Mouse (Mus musculus) olfactory bulb, adult 2 months (tissue): ENCODE data around the gene Sec22c.

ENCODE experiments used
- CTCF ChIP-seq: fragments of 200-500 bp; IDR thresholded peaks from 2 replicates; pipeline ENCODE4 v1.5.1; 2012; ENCODE audit warnings: low read depth, mild to moderate bottlenecking, low read length, moderate library complexity; ENCODE audit not compliant: insufficient read depth
- POLR2A ChIP-seq: fragments of 200-500 bp; IDR thresholded peaks from 2 replicates; pipeline ENCODE4 v1.6.1; 2012; ENCODE audit warnings: mild to moderate bottlenecking, low read depth, low read length, moderate library complexity; ENCODE audit not compliant: insufficient read depth

- no peak for TF ChIP-seq CTCF
- TF ChIP-seq POLR2A = no peak
These were observed 28.2 kb downstream of the Sec22c start for GRCm38 (mm10) chr9:121677069-121677468.
